Mouse (Mus musculus): Measurements from ENCODE around the gene Gm527. TPM values are rescaled to one million over a fixed set of nuclear protein-coding genes. Genes with fewer than 3 reads are reported as not detected.

Gene Gm527
- 13.0 and 13.2 TPM in 2 replicates for polyA plus RNA-seq (2011; ENCODE audit: insufficient read depth, insufficient read length, low read depth, missing spikeins)

GRCm38 (mm10) chr12:64917578-64918471, at the start of gene Gm527:
Gene Gm527, plus strand, starts transcription at chr12:64917906.
- H3K36me3 ChIP-seq (ENCODE audit: control insufficient read depth, insufficient read depth, low read length, poor library complexity, severe bottlenecking), result no peaks in the 10 kb centered on the region
- no peaks in the 10 kb centered on the region for H3K27me3 ChIP-seq (ENCODE audit: control insufficient read depth, insufficient read depth, low read length, poor library complexity, severe bottlenecking)
- H3K4me3 ChIP-seq (ENCODE audit: low read depth, low read length), result peak within 1 kb of the TSS; percentile 72
- no peaks in the 10 kb centered on the region for H3K4me1 ChIP-seq (ENCODE audit: control insufficient read depth, insufficient read depth, low read length)
- H3K9ac ChIP-seq (ENCODE audit: low read depth, poor library complexity, severe bottlenecking), result peak within 1 kb of the TSS; percentile 81
- no peak for TF ChIP-seq CTCF (IDR thresholded peaks at IDR 0.05; ENCODE audit: low read depth, low read length)
- TF ChIP-seq POLR2A (IDR thresholded peaks at IDR 0.05; ENCODE audit: insufficient read depth, low read length), result no peak
- TF ChIP-seq EP300 (IDR thresholded peaks at IDR 0.05; ENCODE audit: insufficient read depth, low read depth, low read length), result no peak
- H3K9me3 ChIP-seq (replicated peaks; ENCODE audit: control insufficient read depth, insufficient read depth, low read length, poor library complexity, severe bottlenecking), result no peaks in the 10 kb centered on the region
- H3K27ac ChIP-seq (ENCODE audit: insufficient read depth, low read length), result no peak within 1 kb of the TSS

GRCm38 (mm10) chr12:64871103-64871502, 46.6 kb upstream of the Gm527 start:
- Histone ChIP-seq H3K27me3 (ENCODE audit: control insufficient read depth, insufficient read depth, low read length, poor library complexity, severe bottlenecking) (no peaks in the 10 kb centered on the region; the same call in 1 of the 2 replicates), H3K36me3 (ENCODE audit: control insufficient read depth, insufficient read depth, low read length, poor library complexity, severe bottlenecking) (no peaks in the 10 kb centered on the region), H3K4me3 (ENCODE audit: low read depth, low read length) (no peak overlapping the region), H3K27ac (ENCODE audit: insufficient read depth, low read length) (no peak overlapping the region), H3K4me1 (ENCODE audit: control insufficient read depth, insufficient read depth, low read length) (no peaks in the 10 kb centered on the region), H3K9me3 (replicated peaks; ENCODE audit: control insufficient read depth, insufficient read depth, low read length, poor library complexity, severe bottlenecking) (no peaks in the 10 kb centered on the region), H3K9ac (ENCODE audit: low read depth, poor library complexity, severe bottlenecking) (no peak overlapping the region)
- TF ChIP-seq POLR2A (IDR thresholded peaks at IDR 0.05; ENCODE audit: insufficient read depth, low read length), result no peak
- no peak for TF ChIP-seq EP300 (IDR thresholded peaks at IDR 0.05; ENCODE audit: insufficient read depth, low read depth, low read length)
- TF ChIP-seq CTCF (IDR thresholded peaks at IDR 0.05; ENCODE audit: low read depth, low read length), result no peak

- no peak overlapping the region for H3K9ac ChIP-seq (ENCODE audit: low read depth, poor library complexity, severe bottlenecking)
- no peaks in the 10 kb centered on the region for H3K36me3 ChIP-seq (ENCODE audit: control insufficient read depth, insufficient read depth, low read length, poor library complexity, severe bottlenecking)
- no peak for TF ChIP-seq POLR2A (IDR thresholded peaks at IDR 0.05; ENCODE audit: insufficient read depth, low read length)
- TF ChIP-seq CTCF (IDR thresholded peaks at IDR 0.05; ENCODE audit: low read depth, low read length), result peak; percentile 87
- no peak overlapping the region for H3K4me3 ChIP-seq (ENCODE audit: low read depth, low read length)
- no peak overlapping the region for H3K27ac ChIP-seq (ENCODE audit: insufficient read depth, low read length)
- no peaks in the 10 kb centered on the region for H3K9me3 ChIP-seq (replicated peaks; ENCODE audit: control insufficient read depth, insufficient read depth, low read length, poor library complexity, severe bottlenecking)
- no peaks in the 10 kb centered on the region for H3K4me1 ChIP-seq (ENCODE audit: control insufficient read depth, insufficient read depth, low read length)
- no peaks in the 10 kb centered on the region for H3K27me3 ChIP-seq (ENCODE audit: control insufficient read depth, insufficient read depth, low read length, poor library complexity, severe bottlenecking)
Measured at GRCm38 (mm10) chr12:64897060-64897730, 20.5 kb upstream of the Gm527 start.

- no peak overlapping the region for H3K27ac ChIP-seq (ENCODE audit: insufficient read depth, low read length)
- TF ChIP-seq POLR2A (IDR thresholded peaks at IDR 0.05; ENCODE audit: insufficient read depth, low read length) (no peak), EP300 (IDR thresholded peaks at IDR 0.05; ENCODE audit: insufficient read depth, low read depth, low read length) (no peak), CTCF (IDR thresholded peaks at IDR 0.05; ENCODE audit: low read depth, low read length) (no peak)
- H3K27me3 ChIP-seq (ENCODE audit: control insufficient read depth, insufficient read depth, low read length, poor library complexity, severe bottlenecking), result no peaks in the 10 kb centered on the region
- no peak overlapping the region for H3K4me3 ChIP-seq (ENCODE audit: low read depth, low read length)
- H3K4me1 ChIP-seq (ENCODE audit: control insufficient read depth, insufficient read depth, low read length), result no peaks in the 10 kb centered on the region
- no peaks in the 10 kb centered on the region for H3K36me3 ChIP-seq (ENCODE audit: control insufficient read depth, insufficient read depth, low read length, poor library complexity, severe bottlenecking)
- H3K9ac ChIP-seq (ENCODE audit: low read depth, poor library complexity, severe bottlenecking), result no peak overlapping the region
- H3K9me3 ChIP-seq (replicated peaks; ENCODE audit: control insufficient read depth, insufficient read depth, low read length, poor library complexity, severe bottlenecking), result no peaks in the 10 kb centered on the region
Measured at GRCm38 (mm10) chr12:64902506-64902905, 15.2 kb upstream of the Gm527 start.

- TF ChIP-seq POLR2A (IDR thresholded peaks at IDR 0.05; ENCODE audit: insufficient read depth, low read length), result no peak
- TF ChIP-seq CTCF (IDR thresholded peaks at IDR 0.05; ENCODE audit: low read depth, low read length), result no peak
- TF ChIP-seq EP300 (IDR thresholded peaks at IDR 0.05; ENCODE audit: insufficient read depth, low read depth, low read length), result no peak
- no peak overlapping the region for H3K27ac ChIP-seq (ENCODE audit: insufficient read depth, low read length)
- H3K4me1 ChIP-seq (ENCODE audit: control insufficient read depth, insufficient read depth, low read length), result no peaks in the 10 kb centered on the region
- H3K4me3 ChIP-seq (ENCODE audit: low read depth, low read length), result no peak overlapping the region
- no peaks in the 10 kb centered on the region for H3K27me3 ChIP-seq (ENCODE audit: control insufficient read depth, insufficient read depth, low read length, poor library complexity, severe bottlenecking)
- H3K9me3 ChIP-seq (replicated peaks; ENCODE audit: control insufficient read depth, insufficient read depth, low read length, poor library complexity, severe bottlenecking), result no peaks in the 10 kb centered on the region
- H3K9ac ChIP-seq (ENCODE audit: low read depth, poor library complexity, severe bottlenecking), result no peak overlapping the region
- no peaks in the 10 kb centered on the region for H3K36me3 ChIP-seq (ENCODE audit: control insufficient read depth, insufficient read depth, low read length, poor library complexity, severe bottlenecking)
Measured at GRCm38 (mm10) chr12:64903186-64903585, 14.5 kb upstream of the Gm527 start.

- Histone ChIP-seq H3K4me1 (ENCODE audit: control insufficient read depth, insufficient read depth, low read length) (no peaks in the 10 kb centered on the region), H3K27ac (ENCODE audit: insufficient read depth, low read length) (no peak overlapping the region), H3K36me3 (ENCODE audit: control insufficient read depth, insufficient read depth, low read length, poor library complexity, severe bottlenecking) (no peaks in the 10 kb centered on the region), H3K4me3 (ENCODE audit: low read depth, low read length) (no peak overlapping the region), H3K9me3 (replicated peaks; ENCODE audit: control insufficient read depth, insufficient read depth, low read length, poor library complexity, severe bottlenecking) (no peaks in the 10 kb centered on the region), H3K27me3 (ENCODE audit: control insufficient read depth, insufficient read depth, low read length, poor library complexity, severe bottlenecking) (no peaks in the 10 kb centered on the region), H3K9ac (ENCODE audit: low read depth, poor library complexity, severe bottlenecking) (no peak overlapping the region)
- TF ChIP-seq CTCF (IDR thresholded peaks at IDR 0.05; ENCODE audit: low read depth, low read length) (no peak), POLR2A (IDR thresholded peaks at IDR 0.05; ENCODE audit: insufficient read depth, low read length) (no peak), EP300 (IDR thresholded peaks at IDR 0.05; ENCODE audit: insufficient read depth, low read depth, low read length) (no peak)
Measured at GRCm38 (mm10) chr12:64912996-64913395, 4.7 kb upstream of the Gm527 start.

Data from ES-Bruce4 (cell line).